Mouse (Mus musculus) embryo, embryonic 11.5 days (tissue): ENCODE measurements around the gene Nol10.

Source experiments
- DNase-seq: peaks from one replicate; pipeline ENCODE4 v3.0.0-alpha.2; 2012; ENCODE audit warnings: low read depth, low spot score

Gene Nol10

DNA sequence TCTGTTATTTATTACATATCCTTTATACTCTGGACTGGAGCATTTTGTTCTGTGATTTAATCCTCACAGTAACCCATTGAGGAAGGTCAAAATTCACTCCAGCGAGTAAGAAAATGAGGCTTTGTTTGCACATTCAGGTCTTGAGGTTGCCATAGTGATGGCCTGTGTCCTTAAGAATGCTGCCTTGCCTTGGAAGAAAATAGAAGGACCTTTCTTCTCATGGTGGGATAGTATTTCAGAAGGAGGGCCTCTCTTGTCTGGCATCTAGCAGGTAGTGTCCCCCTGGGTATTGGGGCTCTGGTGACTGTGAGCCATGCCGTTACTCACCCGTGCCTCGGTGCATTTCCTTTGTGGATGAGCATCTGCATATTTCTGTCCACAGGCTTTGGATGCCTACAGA lies 12.4 kb downstream of the Nol10 start:
- no peak for DNase-seq

DNA sequence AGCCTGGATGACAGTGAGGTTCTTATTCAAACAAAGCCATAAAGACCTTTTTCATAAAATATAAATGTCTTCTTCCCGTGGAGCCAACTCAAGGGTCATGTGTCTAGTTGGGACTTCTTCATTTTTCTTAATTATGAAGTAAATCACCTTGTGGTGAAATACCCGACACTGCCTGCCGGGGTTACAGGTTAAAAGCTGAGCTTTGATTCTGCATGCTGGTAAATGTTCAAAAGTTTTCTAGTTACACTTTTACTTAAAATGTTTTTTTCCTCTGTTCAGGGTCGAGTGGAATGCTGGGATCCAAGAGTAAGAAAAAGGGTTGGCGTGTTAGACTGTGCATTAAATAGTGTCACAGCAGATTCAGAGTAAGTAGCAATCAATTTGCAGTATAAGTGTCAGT lies 14.1 kb downstream of the Nol10 start:
- no peak for DNase-seq

GRCm38 (mm10) chr12:17366981-17367380 lies 18.7 kb downstream of the Nol10 start:
- DNase-seq: no peak

- no peak for DNase-seq
These were observed 20.9 kb downstream of the Nol10 start for GRCm38 (mm10) chr12:17369111-17369510.

GRCm38 (mm10) chr12:17369551-17370325 lies 21.5 kb downstream of the Nol10 start:
- DNase-seq: no peak

DNA sequence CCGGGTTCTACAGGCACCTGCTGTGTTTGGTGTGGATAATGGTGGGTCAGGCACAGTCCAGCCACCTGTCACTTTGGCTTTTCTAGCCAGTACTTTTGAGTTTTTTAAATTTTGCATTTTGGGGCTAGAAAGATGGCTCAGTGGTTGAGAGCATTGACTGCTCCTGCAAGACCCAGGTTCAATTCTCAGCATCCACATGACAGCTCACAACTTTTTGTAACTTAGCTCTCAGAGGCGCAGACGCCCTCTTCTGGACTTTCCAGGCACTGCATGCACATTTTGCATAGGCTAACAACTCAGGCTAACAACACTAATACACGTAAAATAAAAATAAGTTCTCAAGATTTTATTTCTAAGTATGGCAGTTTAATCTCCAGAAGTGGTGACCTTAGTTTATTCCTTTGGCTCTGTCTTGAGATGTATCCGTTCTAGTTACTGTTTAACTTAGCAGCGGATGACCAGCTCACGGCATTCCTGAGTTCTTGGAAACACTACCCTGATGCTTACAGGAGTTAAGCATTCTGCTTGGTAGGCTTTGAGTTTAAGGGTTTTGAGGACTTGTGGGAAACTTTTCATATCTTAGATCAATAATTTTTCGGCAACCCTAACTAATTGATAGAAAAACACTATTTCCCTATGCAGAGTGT lies 23.5 kb downstream of the Nol10 start:
- DNase-seq: no peak

GRCm38 (mm10) chr12:17372696-17373095 lies 24.4 kb downstream of the Nol10 start:
- DNase-seq: no peak

DNA sequence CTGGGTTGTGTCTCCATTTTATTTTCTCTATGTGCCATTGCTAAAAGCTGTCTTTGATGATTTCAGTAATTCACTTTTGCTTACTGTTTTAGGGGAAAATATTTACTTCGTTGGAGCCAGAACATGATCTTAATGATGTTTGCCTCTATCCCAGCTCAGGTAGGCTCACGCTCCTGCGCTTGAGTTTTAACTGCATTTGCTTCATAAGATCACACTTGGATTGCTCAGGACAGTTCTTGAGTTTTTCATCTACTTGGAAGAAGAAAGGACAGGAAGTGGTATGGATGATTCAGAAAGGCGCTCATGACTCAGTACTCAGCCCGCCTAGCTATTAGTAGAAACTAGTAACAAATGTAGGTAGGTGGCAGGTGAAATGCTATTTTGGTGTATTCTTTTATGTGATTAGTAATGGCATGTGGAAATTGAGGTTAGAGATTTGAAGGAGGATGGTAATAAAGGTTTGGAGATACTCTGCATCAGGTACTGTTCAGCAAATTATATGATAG lies 25.3 kb downstream of the Nol10 start:
- no peak for DNase-seq

DNA sequence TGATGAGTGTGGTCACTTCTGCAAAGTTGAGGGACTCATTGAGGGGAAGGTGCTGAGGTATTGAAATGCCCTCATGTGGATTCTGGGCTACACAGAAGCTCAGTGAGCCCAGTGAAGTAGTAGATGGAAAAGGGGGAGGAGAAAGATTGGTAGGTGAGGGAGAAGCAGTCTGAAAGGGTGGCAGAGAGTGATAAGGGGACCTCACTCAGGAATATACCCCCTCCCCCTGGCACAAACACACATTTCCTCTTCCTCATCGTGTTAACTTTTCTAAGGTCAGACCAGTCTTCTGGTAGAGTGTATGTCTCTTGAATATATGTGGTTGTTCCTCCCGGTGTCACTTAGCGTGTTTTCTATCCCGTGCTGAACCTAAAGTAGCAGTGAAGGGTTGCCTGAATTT lies 27.0 kb downstream of the Nol10 start:
- DNase-seq: no peak

DNA sequence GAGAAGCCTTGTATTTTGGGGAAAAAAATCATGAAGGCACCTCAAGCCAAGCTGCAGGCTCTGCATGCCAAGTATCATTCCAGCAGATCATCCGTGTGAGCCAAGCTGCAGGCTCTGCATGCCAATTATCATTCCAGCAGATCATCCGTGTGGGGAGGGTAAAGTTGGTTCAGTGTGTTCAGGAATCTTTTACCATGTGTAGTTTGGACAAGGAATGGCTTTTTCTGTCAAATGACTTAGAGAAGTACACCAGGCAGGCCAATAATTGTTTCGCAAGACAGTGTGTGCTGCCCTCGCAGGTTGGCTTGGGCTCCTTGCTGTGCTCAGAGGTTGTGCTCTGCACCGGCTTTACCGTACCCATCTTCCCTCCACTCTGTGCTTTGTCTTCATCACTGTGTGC lies 28.3 kb downstream of the Nol10 start:
- DNase-seq: no peak

DNA sequence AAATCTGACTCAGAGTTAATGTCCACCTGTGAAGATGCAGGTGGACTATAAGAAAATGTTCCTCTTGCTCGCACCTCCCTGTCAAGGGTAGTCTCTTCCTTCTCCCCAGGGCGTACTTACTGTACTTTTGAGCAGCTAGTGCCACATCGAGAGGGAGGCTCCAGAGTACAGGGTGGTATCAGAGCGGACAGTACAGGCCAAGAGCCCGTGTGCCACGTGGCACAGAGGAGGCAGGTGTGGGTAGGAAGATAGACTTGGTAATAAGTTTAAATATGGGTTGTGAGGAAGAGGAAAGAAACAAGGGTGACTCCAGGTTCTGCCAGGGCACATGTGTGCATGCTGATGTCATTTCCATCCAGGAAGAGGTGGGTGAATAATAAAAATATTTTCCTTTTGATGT lies 32.7 kb downstream of the Nol10 start:
- DNase-seq: no peak

DNA sequence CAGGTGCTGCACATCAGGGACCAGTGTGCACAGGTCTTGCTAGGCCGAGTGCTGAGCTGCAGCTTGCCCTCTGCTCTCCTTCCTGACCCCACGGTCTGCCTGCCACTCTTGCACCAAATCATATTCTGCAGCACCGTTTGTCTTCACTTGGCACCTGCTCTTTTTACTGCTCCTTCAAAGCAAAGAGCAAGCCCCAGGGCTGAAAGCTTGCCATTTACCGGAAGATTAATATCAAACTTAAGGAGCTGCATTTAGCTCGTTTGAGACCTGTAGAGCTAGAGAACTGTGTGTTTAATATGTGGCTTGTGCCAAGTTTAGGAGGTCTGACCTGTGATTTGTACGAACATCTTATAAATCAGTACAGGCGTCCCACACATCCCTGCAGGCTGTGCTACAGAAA lies 34.5 kb downstream of the Nol10 start:
- no peak for DNase-seq

- no peak for DNase-seq
These were observed 38.6 kb downstream of the Nol10 start for GRCm38 (mm10) chr12:17386896-17387295.

- no peak for DNase-seq
These were observed 39.3 kb downstream of the Nol10 start for GRCm38 (mm10) chr12:17387332-17388135.

GRCm38 (mm10) chr12:17388136-17388437 lies 39.8 kb downstream of the Nol10 start:
- no peak for DNase-seq

DNA sequence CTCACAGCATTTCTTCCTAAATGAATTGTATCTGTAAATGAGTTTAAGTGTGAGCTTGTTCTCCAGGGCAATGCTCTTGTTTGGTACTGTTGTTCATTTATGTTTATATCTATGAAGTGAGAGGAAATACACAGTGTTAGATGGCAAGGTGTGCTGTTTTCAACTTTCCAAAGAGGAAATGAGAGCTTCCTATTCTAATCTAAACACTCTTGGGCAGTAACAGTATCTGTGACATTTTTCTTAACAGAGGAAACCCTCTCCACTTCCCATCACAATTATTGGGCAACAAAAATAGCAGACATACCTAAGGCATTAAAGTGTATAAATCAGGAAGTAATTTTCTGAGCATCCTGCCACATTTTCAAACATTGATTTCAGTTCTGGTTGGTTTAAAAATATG lies 41.8 kb downstream of the Nol10 start:
- no peak for DNase-seq

DNA sequence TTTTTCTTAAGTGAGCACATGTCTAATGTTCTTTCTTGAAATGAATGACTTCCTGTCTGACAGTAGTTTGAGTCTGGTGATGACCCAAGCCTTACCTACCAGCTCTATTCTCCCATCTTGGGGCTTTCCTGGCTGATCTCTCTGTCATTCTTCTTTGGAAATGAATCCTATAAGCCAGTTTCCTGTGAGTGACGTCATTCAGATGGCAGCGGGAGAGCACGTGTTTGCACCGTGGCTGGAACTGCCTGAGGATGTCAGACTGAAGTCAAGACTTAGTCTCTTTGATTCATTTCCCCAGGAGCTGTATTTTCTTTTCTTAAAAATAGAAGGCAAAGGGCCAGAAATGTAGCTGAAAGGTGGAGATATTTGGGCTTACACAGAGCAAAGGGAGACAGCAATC lies 42.3 kb downstream of the Nol10 start:
- no peak for DNase-seq

DNA sequence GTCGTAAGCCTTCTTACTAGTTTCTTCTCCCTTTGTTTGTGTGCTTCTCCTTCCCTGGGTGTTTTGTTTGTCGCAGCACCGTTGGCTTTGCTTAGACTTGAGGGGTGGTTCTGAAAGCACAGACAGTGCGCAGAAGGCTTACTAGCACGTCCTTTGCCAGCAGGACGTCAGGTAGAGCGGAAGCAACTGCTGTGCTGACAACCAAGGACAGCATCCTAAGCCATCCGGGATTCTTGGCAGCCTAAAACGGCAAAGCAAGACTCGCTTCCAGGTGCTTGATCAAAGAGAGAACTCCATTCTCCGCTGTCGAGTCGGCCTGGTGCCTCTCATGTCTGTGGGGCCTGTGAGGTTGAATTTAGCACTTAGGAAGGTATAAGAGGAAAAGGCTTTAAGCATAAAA lies 44.9 kb downstream of the Nol10 start:
- DNase-seq: no peak

DNA sequence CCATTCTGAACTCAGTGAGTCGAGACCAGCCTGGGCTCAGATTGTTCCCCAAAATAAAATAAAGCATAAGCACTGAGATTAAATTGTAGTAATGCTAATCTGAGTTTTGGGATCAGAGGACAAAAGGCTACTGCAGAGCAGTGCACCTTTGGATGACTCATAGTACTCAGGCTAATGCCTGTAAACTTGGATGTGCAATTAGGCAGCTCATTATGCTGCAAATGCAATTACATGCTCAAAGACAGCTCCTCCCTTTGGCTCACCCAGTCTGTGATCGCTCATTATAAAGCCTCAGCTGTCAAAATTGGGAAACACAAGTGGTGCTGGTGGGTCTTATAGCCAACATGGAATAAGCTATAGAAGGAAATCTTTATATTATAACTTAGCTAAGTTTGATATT lies 48.9 kb downstream of the Nol10 start:
- DNase-seq: no peak

GRCm38 (mm10) chr12:17401419-17401818 lies 53.2 kb downstream of the Nol10 start:
- no peak for DNase-seq

DNA sequence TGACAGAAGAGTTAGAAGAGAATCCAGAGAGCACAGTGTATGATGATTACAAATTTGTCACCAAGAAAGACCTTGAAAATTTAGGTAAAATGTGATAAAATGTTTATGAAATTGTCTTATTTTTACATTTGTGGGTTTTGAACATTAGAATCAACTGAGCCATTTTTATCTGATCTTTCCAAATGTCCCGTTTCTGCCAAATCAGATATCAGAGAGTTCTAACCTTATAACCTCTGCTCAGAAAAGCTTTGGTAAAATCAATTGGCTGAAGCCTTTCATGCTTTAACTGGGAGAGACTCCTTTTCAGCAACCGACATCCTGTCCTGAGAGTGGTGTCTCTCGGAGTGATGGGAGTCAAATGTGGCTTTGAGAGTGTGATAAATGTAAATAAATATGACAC lies 53.9 kb downstream of the Nol10 start:
- DNase-seq: no peak

GRCm38 (mm10) chr12:17403998-17404397 lies 55.7 kb downstream of the Nol10 start:
- no peak for DNase-seq

DNA sequence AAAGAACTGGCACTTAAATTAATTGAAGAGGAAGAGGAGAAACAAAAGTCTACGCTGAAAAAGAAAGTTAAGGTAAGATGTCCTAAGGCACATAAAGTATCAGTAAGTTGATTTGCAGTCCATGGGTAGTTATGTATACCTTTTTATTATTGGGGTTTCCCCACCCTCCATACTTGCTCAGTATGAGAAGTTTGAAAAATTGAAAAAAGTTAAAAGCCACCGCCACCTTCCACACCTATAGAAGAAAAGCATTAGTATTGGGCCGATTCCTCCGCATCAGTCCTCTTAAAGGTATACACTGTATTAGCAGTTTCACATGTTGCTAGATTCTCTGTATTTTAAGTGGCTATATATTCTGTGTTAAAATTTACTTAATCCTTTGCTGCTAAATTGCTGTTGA lies 58.6 kb downstream of the Nol10 start:
- no peak for DNase-seq
